Mouse (Mus musculus): ENCODE data around the gene Prps1l1.

The Prps1l1 gene

DNA sequence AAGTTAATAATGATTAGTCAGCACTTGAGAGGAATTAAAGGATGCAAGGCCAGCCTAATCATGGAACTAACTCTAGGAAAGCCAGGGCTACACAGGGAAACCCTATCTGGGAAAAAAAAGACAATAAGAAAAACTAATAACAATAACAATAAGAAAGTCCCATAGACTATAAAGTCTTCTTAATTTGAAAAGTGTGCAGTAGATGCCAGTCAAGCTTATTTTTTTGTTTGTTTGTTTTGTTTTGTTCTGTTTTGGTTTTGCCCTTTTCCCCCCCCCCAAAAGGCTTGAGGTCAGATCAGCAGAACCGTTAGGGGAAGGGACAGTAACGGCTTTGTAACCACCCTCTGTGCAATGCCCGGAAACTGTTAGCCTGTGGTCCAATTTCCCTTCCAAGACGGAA is at the start of gene Prps1l1:
TSS of gene Prps1l1 (plus strand) at position 301 of the 400 bp plus-strand sequence.
- in situ Hi-C loops (cut with MboI; ENCODE audit: low sequenced_read_pairs), result no loop called here

DNA sequence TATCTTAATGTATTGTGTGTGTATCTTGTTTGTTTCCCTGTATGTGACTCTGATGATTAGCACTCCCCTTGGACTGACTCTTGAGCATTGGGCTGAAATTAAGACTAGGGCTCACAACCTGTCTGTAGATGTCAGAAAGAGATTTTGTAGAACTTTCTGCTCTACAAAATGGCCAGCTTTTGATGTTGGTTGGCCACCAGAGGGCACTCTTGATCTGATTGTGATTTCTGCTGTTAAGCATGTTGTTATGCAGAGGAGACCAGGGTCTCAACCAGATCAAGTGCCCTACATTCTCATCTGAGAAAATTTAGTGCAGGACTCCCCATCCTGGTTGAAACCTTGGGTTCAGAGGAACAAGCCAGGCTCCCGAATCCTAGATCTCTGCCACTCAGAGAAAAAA is 46.6 kb upstream of the Prps1l1 start:
- in situ Hi-C loops (cut with MboI; ENCODE audit: low sequenced_read_pairs), result no loop called here

DNA sequence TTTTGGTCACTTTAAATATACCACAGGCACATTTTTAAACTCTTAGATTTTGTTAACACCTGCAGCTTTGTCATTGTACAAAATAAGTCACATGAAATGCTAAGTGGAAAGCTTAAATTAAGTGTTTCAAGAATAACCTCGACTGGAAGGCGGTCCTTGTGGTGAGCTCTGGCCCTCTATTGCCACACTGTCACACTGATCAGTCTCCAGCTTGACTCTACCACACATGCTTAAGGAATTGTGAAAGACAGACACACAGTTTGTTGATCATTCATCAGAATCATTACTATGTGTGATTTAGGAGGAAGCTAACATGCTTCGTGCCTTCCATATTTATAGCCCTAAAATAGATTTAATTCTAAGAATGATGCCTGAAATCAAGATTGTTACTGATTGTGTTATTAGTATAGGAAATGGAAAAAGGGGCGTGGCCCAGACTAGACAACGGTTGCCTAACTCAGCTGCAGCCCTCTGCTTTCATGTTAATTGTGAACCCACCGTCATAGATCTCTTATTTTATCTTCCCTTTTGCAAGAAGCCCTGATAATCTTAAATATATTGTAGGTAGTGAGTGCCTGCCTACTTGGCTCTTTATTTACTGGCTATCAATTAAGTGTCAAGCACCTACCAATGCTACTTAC is 35.4 kb upstream of the Prps1l1 start:
- in situ Hi-C loops (cut with MboI; ENCODE audit: low sequenced_read_pairs), result no loop called here

DNA sequence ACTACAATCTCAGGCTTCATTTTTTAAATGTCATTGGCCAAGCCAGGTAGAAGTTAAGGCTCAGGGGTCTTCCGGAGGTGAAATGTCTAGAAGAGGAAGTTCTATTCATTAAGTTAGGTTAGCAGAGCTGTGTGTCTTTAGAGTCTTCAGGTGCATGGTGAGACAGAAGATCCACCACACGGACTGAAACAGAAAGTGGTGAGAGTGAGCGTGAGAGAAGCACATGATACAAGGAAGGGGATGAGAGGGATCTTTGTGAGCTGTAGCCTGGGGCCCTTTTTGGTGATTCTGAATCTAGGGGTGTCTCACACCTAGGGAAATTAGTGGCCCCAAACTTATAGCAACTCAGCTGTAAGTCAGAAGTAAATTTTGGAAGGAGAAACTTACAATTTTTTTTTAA is 8.6 kb upstream of the Prps1l1 start:
- in situ Hi-C loops (cut with MboI; ENCODE audit: low sequenced_read_pairs), result no loop called here

DNA sequence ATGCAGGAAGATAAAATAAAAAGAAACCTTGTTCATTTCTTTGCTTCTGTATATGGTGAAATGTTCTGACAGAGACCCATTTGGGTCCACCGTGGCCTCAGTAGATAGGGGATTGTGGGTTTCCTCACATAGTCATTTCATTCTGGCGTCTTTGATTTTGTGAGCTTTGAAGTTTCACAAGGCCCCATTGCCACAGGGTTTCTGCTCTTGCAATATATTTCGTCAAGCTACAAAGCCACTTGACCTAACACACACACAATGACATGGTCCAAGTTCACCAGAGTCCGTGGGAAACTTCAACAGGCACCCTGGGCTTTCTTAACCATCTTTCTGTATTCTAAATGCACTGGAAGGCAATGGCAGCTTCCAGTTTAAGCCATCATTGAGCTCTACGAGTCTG is 1.3 kb downstream of the Prps1l1 start:
- in situ Hi-C loops (cut with MboI; ENCODE audit: low sequenced_read_pairs), result no loop called here

DNA sequence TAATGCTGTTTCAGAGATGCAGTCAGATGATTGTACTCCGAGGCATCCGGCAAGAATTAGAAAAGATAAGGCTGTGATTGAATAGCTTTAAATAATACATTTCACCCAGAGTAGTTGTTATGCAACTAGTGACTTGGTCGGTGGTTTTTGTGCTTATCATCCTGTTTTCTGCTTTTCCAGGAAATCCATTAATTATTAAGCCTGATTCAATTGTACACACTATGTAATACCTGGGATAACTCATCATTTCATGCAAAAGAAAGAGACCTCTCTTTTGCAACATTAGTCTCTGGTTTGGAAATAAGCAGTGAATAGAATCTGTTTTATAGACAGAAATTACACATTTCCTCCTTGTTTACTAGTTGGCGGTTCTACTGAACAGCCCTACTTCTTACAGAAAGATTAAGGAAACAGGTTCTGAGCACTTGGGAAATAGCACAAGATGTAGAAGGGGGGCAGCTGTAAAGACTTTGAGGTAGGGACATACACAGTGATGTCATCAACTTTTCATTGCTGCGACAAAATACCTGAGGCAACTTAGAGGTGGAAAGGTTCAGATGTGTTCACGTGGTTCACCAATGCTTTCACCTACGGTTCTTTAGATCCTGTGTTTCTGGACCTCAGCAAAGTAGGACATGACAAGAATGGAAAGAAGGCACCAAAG is 5.1 kb downstream of the Prps1l1 start:
- in situ Hi-C loops (cut with MboI; ENCODE audit: low sequenced_read_pairs), result no loop called here

DNA sequence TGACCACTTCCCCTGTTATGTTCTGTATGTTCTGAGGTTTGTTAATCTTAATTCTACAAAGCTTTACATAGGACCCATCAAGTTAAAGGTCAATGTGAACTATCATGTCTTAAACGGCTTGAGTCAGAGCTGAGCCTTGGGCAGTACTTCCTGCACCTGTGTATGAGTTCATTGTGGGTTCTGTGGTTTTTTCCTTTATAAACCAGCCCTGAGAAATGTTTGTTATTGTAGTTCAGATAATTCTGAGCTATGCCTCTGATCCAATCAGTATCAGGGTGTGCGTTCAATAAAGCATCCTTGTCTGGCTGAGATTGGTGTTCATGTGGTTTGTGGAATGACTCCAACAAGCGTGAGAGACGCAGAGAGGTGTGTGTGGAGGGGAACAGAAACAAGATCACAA is 5.8 kb downstream of the Prps1l1 start:
- in situ Hi-C loops (cut with MboI; ENCODE audit: low sequenced_read_pairs), result no loop called here

DNA sequence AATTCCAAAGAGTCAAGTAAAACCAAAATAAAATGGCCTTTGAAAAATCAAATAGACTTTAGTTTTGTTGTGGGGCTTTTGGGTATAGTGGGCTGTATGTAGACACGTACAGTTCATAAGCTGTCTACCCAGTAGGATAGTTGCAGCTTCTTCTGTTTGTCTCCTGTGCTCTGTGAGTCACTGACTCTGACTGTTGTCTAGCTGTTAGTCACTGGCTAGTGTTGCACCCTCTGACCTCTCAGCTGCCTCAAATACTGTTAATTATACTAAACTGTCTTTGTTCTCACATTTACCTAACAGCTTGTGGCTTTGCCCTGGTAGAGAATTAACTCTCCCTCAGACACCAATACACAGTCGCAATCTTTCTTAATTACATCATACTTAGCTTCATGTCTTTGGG is 7.3 kb downstream of the Prps1l1 start:
- in situ Hi-C loops (cut with MboI; ENCODE audit: low sequenced_read_pairs), result no loop called here

DNA sequence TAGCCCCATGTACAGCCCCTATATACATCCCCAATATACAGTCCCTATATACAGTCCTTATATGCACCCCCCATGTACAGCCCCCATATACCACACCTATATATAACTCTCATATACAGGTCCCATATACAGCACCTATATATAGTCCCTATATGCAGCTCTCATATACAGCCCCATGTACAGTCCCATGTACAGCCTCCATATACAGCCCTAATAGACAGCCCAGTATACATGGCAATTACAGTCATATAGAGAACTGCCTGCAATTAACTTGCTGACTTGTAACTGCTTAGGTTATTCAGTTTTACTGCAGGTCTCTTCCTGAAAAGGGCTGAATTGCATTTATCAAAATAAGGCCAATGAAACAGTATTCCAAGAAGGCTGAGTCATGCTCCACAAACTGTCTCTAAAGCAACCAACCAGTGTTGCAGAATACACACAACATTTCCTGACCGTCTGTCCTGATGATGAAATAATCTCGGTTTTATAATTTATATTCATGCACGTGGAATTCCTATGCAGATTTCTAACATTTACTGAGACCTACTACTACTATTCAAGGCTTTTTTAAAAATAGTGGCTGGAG is 13.1 kb downstream of the Prps1l1 start:
- in situ Hi-C loops (cut with MboI; ENCODE audit: low sequenced_read_pairs), result no loop called here

DNA sequence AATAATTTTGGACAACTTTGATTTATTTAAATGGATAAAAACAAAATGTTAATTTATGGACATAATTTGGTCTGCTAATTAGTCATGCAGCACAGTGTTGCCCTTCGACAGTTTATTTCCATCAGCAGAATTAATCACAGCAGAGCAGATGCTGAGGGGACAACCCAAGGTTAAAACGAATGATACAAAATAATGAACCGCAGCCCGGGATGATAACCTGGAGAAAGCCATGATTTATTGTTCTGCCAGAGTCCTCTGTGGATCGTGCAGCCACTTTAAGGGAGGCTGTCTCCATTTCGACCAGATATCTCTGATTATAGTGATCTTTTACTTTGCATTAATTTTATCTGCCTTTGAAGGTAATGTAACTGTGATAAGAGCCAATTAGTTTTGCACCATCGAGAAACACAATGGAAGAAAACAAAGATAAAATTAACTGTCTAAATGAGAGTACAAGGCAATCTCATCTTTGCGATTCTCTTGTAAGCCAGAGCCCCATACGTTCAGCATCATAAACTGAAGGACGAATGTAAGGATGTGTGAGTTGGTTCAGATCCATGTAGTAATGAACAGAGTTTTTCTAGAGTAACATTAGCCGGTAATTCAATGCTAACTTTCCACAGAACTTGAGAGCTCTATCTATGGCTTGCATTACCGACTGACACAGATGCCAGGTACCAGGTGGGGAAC is 14.4 kb downstream of the Prps1l1 start:
- in situ Hi-C loops (cut with MboI; ENCODE audit: low sequenced_read_pairs), result no loop called here

DNA sequence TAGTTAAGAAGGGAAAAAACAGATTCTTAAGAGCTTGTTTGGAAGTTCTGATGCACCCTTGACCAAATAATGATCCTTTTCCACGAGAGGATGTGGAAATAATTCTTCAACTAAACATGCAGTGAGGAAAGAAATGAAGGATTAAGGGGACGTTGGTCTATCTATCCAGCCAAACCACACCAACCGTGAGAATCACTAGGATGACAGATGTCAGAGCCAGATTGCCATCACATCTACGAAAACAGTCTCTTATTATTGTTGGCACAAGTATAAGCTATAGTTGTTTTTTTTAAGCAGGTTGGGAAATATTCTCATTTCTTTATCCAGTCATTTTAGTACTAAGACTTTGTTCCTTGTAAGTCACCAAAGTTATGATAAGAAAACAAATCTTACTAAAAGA is 15.8 kb downstream of the Prps1l1 start:
- in situ Hi-C loops (cut with MboI; ENCODE audit: low sequenced_read_pairs), result no loop called here

DNA sequence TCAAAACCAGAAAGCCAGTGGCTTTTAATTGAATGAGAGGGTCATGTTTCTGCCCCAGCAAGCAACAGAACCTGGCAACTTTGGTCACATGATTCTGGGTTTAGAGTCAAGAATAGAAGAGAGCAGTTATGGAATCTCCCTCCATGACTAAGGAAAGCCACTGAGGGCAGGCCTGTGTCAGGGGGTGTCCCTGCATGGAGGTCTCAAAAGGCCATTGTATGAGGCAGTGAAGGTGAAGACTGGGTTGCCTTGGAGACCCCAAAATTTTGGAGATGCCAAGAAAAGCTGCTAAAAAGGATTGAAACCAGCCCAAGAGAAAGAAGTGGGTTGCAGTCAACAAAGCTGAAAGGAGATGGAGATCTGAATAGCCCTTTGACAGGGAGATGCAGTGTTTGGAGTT is 21.2 kb downstream of the Prps1l1 start:
- in situ Hi-C loops (cut with MboI; ENCODE audit: low sequenced_read_pairs), result no loop called here

DNA sequence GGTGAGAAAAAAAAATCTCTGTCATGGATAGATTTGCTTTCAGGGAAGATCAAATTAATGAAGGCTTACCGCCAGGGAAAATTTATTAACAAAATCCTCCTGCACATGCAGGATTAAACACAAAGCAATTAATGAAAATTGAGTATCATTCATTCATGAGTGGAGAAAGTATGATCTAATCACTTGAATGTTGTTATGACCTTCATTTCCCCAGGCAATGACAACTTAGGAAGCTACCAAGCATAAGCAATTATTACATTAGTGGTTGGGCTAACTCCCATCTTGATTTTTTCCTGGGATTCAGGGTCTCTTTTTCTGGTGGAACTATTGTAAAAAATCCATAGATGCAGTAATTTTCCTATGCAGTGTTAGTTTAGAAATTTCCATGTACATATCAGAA is 23.3 kb downstream of the Prps1l1 start:
- in situ Hi-C loops (cut with MboI; ENCODE audit: low sequenced_read_pairs), result no loop called here

DNA sequence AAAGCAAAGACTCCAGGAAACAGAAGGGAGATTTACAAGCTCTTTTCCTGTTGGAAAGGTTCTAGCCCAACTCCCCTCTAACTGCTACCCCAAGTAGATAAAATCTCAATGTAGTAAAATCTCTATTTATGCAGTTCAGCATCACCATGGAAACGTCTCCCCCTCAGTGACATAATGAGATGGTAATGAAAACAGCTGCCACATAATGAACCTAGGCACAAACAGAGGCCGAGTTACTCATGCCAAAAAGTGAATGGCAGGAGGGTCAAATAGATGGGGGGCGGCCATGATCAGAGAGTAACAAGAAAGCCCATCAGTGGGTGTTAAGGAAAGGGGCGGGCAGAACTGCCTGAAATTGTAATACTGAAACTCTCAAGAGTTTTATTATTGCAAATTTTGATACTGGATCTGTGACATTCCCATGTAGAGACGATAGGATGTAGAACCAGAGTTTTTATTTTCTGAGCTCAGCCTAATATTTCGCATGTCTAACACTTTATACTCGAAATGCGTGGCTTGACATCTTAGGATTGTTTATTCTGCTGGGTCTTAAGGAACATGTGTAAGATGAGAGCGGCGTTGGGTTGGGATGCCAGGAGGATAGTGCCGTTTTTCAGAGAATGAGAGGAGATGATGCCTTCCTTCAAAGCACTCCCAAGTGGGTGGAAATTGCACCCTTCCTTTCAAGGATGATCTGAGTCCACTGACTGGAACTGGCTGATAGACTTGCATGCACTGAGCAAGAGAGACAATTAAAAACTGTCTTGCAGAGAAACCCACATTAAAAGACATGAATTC is 24.0 kb downstream of the Prps1l1 start:
- in situ Hi-C loops (cut with MboI; ENCODE audit: low sequenced_read_pairs), result no loop called here

DNA sequence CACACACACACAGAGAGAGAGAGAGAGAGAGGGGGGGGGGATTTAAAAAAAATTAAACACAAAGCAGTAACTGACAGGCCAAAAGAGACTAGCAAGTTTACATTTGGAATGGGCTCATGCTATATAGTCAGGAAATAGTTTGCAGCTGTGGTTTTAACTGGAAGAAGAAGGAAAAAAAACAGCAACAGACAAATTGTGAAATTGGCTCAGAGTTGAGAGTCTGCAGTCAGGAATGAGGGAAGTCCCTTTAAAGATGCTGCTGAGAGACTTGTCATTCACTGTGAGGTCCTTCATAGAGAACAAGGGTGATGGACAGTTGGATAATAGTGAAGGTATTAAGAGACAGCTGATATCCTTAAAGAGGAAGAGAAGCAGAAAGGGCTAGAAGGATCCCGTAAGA is 26.9 kb downstream of the Prps1l1 start:
- in situ Hi-C loops (cut with MboI; ENCODE audit: low sequenced_read_pairs), result no loop called here

DNA sequence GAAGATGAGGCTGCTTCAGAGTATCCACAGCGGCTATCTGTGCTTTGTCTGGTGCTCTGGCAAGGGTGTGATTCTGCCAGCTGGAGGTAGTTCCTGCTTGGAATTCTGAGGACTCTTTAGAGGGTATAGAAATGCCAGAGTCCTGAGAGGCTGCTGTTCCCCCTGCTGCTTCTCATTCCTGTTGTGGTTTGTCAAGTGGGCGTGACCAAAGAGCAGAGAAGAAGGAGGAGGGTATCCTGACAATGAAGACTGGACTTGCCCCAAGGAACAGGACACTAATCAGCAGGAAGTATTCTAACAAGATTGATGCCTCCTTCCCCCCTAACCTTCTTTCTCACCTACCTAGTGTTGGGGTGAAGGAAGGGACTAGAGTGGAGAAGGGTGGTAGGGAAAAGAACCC is 29.4 kb downstream of the Prps1l1 start:
- in situ Hi-C loops (cut with MboI; ENCODE audit: low sequenced_read_pairs), result no loop called here

DNA sequence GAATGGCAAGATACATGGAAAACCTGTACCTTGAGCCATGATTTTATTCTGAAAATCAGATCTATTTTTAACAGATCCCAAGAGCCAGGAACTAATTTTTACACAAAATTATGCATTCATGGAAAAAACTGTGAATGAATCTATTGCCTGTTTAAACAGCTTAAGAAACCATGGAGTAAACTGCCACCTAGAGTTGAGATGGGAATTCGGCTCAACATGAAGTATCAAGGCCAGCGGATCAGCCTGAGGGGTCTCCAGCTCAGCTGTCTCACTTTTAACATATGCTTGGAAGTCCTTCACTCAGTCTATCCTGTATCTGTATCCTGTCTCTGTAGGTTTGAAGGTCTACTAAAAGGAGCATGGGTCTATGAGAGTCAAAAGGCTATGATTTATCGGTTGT is 31.5 kb downstream of the Prps1l1 start:
- in situ Hi-C loops (cut with MboI; ENCODE audit: low sequenced_read_pairs), result no loop called here

DNA sequence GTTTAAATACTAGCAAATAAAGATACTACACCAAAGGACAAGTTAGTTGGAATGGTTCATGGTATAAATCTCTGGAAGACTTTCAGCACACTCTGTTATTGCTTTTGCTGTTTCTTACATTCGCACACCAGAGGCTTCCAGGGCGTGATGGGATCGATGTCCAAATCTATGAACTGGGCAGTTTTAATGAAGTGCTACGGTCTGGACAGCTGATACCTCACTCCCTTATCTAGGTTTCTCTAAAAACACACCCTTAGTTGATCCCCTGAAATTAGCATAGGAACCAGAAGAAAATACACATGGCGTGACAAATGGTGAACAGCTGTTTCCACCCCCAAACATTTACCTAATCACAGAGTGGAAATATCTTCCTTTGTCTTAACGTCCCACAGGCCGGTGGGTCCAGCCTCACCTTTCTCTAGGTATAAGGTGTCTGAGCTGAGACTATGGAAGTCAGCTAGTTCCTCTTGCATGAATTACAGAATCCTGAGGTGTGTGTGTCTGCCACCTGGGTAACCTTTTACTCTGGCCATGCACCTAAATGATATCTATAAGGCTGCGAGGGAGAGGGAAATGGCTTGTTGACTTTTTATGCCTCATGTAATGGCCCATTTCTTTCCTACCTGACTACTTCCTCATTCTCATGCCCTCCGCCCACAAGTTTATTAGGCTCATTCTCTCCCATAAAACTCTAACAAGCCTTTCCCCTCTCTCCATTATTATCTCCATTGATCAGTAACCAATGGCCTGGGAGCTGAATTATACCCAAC is 32.1 kb downstream of the Prps1l1 start:
- in situ Hi-C loops (cut with MboI; ENCODE audit: low sequenced_read_pairs), result no loop called here

DNA sequence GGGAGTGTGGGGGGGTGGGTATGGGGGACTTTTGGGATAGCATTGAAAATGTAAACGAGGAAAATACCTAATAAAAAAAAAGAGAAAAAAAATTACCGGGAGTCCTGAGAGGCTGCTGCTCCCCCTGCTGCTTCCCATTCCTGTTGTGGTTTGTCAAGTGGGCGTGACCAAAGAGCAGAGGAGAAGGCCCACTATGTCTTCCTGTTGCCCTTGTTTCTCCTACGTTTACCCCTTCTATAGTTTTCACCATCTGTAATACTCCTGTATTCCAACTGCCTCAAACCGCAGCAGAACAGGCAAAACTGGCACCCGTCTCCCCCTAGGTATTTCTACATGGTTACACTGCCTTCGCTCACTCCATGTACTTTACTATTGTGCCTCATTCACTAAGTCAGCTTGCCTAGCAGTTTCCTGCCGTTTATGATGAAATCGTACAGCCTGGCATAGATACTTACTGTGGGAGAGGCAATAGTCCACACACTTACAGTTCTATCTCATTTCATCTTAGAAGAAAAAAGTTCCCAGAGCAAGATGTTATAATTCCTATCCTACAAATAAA is 34.2 kb downstream of the Prps1l1 start:
- in situ Hi-C loops (cut with MboI; ENCODE audit: low sequenced_read_pairs), result no loop called here

DNA sequence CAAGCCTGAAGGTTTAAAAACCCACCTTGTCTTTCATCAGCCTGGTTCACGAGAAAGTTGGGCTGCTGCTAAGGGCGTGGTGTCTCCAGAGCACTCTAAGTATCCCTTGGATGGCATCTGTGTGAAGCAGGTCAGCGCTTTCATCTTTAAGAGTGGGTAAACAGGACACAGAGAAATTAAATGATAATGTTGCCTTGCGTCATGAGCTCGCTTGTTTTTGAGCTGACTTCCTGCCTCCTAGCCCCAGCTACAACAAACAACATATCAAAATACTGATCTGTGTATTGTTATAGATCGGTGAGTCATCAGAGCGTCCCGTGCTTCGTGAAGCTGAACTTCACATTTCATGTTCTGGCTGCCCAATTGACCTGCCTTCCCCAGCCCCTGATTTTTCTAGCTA is 36.7 kb downstream of the Prps1l1 start:
- in situ Hi-C loops (cut with MboI; ENCODE audit: low sequenced_read_pairs), result no loop called here

Data from CH12F3 (cell line).